Mouse (Mus musculus) neutrophil, adult 5-6 weeks (primary cell): Measurements from ENCODE around the gene Scgb1b2. TPM values are rescaled to one million over a fixed set of nuclear protein-coding genes. Genes with fewer than 3 reads are reported as not detected.

Experiments used
- ATAC-seq: fragments of 151-379, 151-347 bp; 2 replicates; pipeline ENCODE4 v1.8.0; 2017; ENCODE audit warnings: mild to moderate bottlenecking, moderate TSS enrichment; ENCODE audit not compliant: insufficient number of reproducible peaks, poor library complexity, low FRiP score, severe bottlenecking; ENCODE audit errors: extremely low read depth
- total RNA-seq: library from RNA; stranded (forward); fragments of 200-1000 nt; gene quantifications from 2 replicates; pipeline ENCODE4 v1.2.3, GENCODE M21; 2017

Gene Scgb1b2
- total RNA-seq = not detected in 2 replicates

DNA sequence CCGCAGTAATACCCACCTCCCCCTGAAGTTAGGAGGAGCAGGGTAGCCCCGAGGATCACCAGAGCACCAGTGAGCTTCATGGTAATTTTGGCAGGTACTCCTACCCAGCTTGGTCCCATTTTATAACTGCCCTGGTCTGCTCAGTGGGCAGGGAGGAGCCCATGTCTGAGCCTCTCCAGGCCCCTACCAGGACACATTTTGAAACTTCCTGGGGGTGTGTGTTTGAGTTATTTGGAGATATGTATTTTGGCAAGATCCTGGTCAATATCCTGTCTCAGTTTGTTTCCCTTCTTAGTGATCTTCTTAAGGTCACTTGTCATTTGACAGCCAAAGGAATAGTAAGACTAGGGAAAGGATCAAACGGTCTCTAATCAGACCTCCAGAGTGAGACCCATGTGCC, at the start of gene Scgb1b2:
Gene Scgb1b2, minus strand, starts transcription at position 101 of the 400 bp plus-strand sequence.
- no peak for ATAC-seq

DNA sequence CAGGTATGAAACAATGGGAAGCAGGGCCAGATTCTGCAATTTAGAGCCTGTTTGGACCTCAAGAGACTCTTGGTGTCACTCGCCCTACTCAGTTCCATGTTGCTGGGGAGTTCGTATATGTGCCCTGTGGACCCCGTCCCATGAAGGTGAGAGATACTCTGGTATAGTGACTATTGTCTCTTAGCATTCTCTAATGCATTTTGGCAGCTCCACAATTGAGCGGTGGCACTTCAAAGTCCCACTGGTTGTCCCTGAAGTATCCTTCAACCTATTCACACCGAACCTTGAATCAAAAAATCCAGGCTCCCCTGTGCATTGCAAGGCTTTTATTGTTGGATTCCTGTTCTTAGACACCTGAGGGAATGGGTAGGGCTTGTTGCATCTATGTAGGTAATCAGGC, 1.4 kb downstream of the Scgb1b2 start, which contains the start of gene Scgb2b2:
Gene Scgb2b2, plus strand, starts transcription at position 301 of the 400 bp plus-strand sequence.
- ATAC-seq = no peak

Other genes starting within 250 kb of the Scgb1b2 start
- gene Fxyd5, start 249.3 kb downstream of the Scgb1b2 start, total RNA-seq = 1,836 and 1,901 TPM in 2 replicates
- gene Fxyd7, start 240.4 kb downstream of the Scgb1b2 start, total RNA-seq = 0.86 and 2.0 TPM in 2 replicates
- not detected in 2 replicates for gene Fxyd1, start 234.6 kb downstream of the Scgb1b2 start, total RNA-seq
- 0.12 and 1.1 TPM in 2 replicates for gene Lgi4, start 232.5 kb downstream of the Scgb1b2 start, total RNA-seq
- gene Fxyd3, start 215.1 kb downstream of the Scgb1b2 start, total RNA-seq = not detected in 2 replicates
- 1.2 TPM in 1 of 2 replicates, not detected in the other for gene Hpn, start 176.5 kb downstream of the Scgb1b2 start, total RNA-seq
- gene Scn1b, start 164.8 kb downstream of the Scgb1b2 start, total RNA-seq = 2.0 TPM in 1 of 2 replicates, not detected in the other
- 187 and 202 TPM in 2 replicates for gene Gramd1a, start 135.9 kb downstream of the Scgb1b2 start, total RNA-seq
- not detected in 2 replicates for gene Scgb2b2, start 1.3 kb downstream of the Scgb1b2 start, total RNA-seq
- gene Scgb2b3, start 70.3 kb upstream of the Scgb1b2 start, total RNA-seq = not detected in 2 replicates
- gene Scgb1b3, start 83.8 kb upstream of the Scgb1b2 start, total RNA-seq = not detected in 2 replicates